Mouse (Mus musculus) liver, embryonic 14.5 days (tissue): Measurements from ENCODE around the gene Alb. TPM values are rescaled to one million over a fixed set of nuclear protein-coding genes. Genes with fewer than 3 reads are reported as not detected.

Experiments used
- ATAC-seq: fragments of 200-750 bp; cut with Nextera tagmentation; 2 replicates; pipeline ENCODE4 v1.8.0; 2017; ENCODE audit warnings: moderate number of reproducible peaks, mild to moderate bottlenecking, moderate library complexity; ENCODE audit not compliant: insufficient read depth
- DNase-seq, 3 experiments: peaks; one replicate each; pipeline ENCODE4 v3.0.0-alpha.2; 2012 to 2013; ENCODE audit warnings: low read depth in 3 of 3, low spot score in 3 of 3
- H3K27ac ChIP-seq: fragments of 300-500 bp; sonication (generic); 2 replicates; pipeline ENCODE4 v1.5.1; 2014; ENCODE audit warnings: moderate library complexity, mild to moderate bottlenecking, control low read depth, inconsistent platforms
- H3K27me3 ChIP-seq: fragments of 300-500 bp; sonication (generic); 2 replicates; pipeline ENCODE4 v1.6.1; 2014; ENCODE audit warnings: mild to moderate bottlenecking, low read length, moderate library complexity; ENCODE audit not compliant: control insufficient read depth, insufficient read depth
- H3K36me3 ChIP-seq: fragments of 300-500 bp; sonication (generic); replicated peaks from 2 replicates; pipeline ENCODE4 v1.6.1; 2014; ENCODE audit warnings: low read depth; ENCODE audit not compliant: control insufficient read depth, insufficient read depth
- H3K4me1 ChIP-seq, 2 experiments: fragments of 200-500 bp in 1 of 2; fragments of 300-500 bp in 1 of 2; sonication (generic) in 1 of 2; replicated peaks; 2 replicates each; pipeline ENCODE4 v1.6.1; 2012 to 2014; ENCODE audit warnings: antibody characterized with exemption in 1 of 2, inconsistent platforms in 1 of 2, low read length in 1 of 2; ENCODE audit not compliant: control insufficient read depth in 2 of 2, insufficient read depth in 2 of 2
- H3K4me2 ChIP-seq: fragments of 300-500 bp; sonication (generic); 2 replicates; pipeline ENCODE4 v1.6.1; 2014; ENCODE audit warnings: low read depth, mild to moderate bottlenecking, control low read depth, moderate library complexity
- H3K4me3 ChIP-seq, 2 experiments: fragments of 200-500 bp in 1 of 2; fragments of 300-500 bp in 1 of 2; sonication (generic) in 1 of 2; 2 replicates each; pipeline ENCODE4 v1.5.1; 2012 to 2014; ENCODE audit warnings: low read depth in 2 of 2, low read length in 2 of 2, mild to moderate bottlenecking in 2 of 2, control low read depth in 1 of 2, inconsistent platforms in 1 of 2, moderate library complexity in 1 of 2; ENCODE audit not compliant: insufficient read depth in 1 of 2
- H3K9ac ChIP-seq: fragments of 300-500 bp; sonication (generic); replicated peaks from 2 replicates; pipeline ENCODE4 v1.6.1; 2014; ENCODE audit warnings: mild to moderate bottlenecking, control low read depth, moderate library complexity
- H3K9me3 ChIP-seq: fragments of 300-500 bp; sonication (generic); 2 replicates; pipeline ENCODE4 v1.6.1; 2016; ENCODE audit warnings: low read length, mixed read lengths; ENCODE audit not compliant: control insufficient read depth
- CTCF ChIP-seq: IDR thresholded peaks from 2 replicates; pipeline ENCODE4 v1.5.1; 2016; ENCODE audit warnings: antibody characterized with exemption, low read depth, control low read depth
- EP300 ChIP-seq: IDR thresholded peaks from 2 replicates; pipeline ENCODE4 v1.6.1; 2016; ENCODE audit warnings: antibody characterized with exemption, low read depth
- WGBS: fragments of 180-500 bp; shearing (Covaris S2); extraction: QIAGEN DNeasy Blood & Tissue Kit; methylation state at CpG from one replicate; pipeline ENCODE4 v1.1.7; 2014; ENCODE audit not compliant: insufficient replicate concordance; 5-methylcytosine and 5-hydroxymethylcytosine counted together
- polyA plus RNA-seq, 2 experiments: library from polyadenylated mRNA; depleted of rRNA in 1 of 2; stranded (reverse) in 1 of 2; unstranded in 1 of 2; fragments of >200 nt; fragmentation: Nextera tagmentation in 1 of 2; extraction: Ambion mirVana in 1 of 2; gene quantifications; 2 replicates each; pipeline versions ENCODE4 v1.2.1 to v1.2.3; 2012 to 2014

Gene Alb
- polyA plus RNA-seq, 2 experiments: 3,181 to 10,825 TPM

DNA sequence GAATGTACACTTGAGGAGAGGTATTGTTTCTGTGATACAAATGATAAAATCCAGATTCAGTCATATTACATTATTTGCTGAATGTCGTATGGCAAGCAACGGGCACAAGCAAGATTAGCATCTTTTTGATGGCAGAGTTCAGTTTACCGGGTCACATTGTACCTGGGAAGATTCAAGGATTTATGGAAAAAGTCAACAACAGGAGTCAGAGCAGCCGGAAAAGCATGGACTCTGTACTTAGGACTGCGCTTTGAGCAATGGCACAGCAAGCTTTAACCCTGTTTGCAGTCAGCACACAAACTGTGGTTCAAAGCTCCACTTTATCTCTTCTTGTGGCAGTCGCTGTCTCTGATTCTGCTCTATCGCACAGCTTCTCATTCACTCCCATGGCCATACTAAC lies 24.9 kb downstream of the Alb start:
- no peak overlapping the region for H3K27ac ChIP-seq
- DNase-seq: no peak
- no peak overlapping the region for H3K9ac ChIP-seq
- no peaks in the 10 kb centered on the region for H3K36me3 ChIP-seq
- H3K4me3 ChIP-seq: no peak overlapping the region
- peak; percentile 34; the same call in 1 of the 2 replicates for ATAC-seq
- 57% methylated on average over 7 of the region's 7 CpGs for WGBS
- no peak overlapping the region for H3K4me2 ChIP-seq
- H3K27me3 ChIP-seq: no peaks in the 10 kb centered on the region
- H3K9me3 ChIP-seq: no peaks in the 10 kb centered on the region
- TF ChIP-seq CTCF: no peak
- TF ChIP-seq EP300: no peak
- H3K4me1 ChIP-seq: peaks cover 0 to 7% of the 10 kb centered on the region in 2 experiments; a peak in 2 of 4 replicates

DNA sequence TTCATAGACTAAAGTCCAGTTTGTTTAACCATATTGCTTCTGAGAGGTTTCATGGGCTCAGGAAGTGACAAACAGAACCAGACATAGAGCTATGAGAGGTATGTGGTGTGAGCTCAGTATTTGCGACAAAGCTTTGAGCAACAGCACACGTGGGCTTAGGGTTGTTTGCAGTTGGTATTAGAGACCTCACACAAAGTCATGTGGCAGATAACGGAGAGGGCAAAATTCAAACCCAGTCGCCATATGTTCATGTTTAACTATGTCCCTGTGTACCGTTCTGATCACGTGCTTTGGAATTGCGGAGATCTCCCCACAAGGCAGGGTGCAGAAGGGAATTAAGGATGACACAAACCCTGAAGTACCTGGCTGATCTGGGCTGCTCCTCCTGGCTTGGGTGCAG lies 27.6 kb downstream of the Alb start:
- Histone ChIP-seq H3K4me3 (no peak overlapping the region), H3K9me3 (no peaks in the 10 kb centered on the region), H3K9ac (no peak overlapping the region), H3K27me3 (no peaks in the 10 kb centered on the region), H3K36me3 (no peaks in the 10 kb centered on the region), H3K4me1 (peaks cover 0 to 7% of the 10 kb centered on the region in 2 experiments; a peak in 2 of 4 replicates), H3K4me2 (no peak overlapping the region), H3K27ac (no peak overlapping the region)
- DNase-seq (no peak), ATAC-seq (peak; percentile 67)
- 71% methylated on average over 7 of the region's 7 CpGs for WGBS
- 0 out of 2 replicates have a peak, but pooled peaks have one; percentile 25 for TF ChIP-seq EP300
- no peak for TF ChIP-seq CTCF

DNA sequence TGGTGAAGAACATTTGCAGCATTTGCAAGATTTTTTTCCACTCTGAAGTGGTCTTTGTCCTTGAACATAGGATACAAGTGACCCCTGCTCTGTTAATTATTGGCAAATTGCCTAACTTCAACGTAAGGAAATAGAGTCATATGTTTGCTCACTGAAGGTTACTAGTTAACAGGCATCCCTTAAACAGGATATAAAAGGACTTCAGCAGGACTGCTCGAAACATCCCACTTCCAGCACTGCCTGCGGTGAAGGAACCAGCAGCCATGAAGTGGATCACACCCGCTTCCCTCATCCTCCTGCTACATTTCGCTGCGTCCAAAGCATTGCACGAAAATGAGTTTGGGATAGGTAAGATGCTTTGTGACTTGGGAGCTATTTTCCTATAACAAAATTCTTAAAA lies 29.8 kb downstream of the Alb start, which contains the start of gene Afp:
Gene Afp, plus strand, starts transcription at position 220 of the 400 bp plus-strand sequence.
- 59% methylated on average over 7 of the region's 7 CpGs for WGBS
- Histone ChIP-seq H3K4me3 (peak within 1 kb of the TSS; percentile 7 to 26), H3K27me3 (no peaks in the 10 kb centered on the region), H3K9me3 (no peaks in the 10 kb centered on the region), H3K27ac (peak within 1 kb of the TSS; percentile 20), H3K36me3 (no peaks in the 10 kb centered on the region), H3K4me2 (0 out of 2 replicates have a peak within 1 kb of the TSS, but pooled peaks have one; percentile 6), H3K9ac (peak within 1 kb of the TSS; percentile 18; the same call in 1 of the 2 replicates), H3K4me1 (peaks cover 0 to 5% of the 10 kb centered on the region in 2 experiments; a peak in 2 of 4 replicates)
- TF ChIP-seq CTCF: no peak
- no peak for TF ChIP-seq EP300
- no peak for ATAC-seq
- no peak for DNase-seq

DNA sequence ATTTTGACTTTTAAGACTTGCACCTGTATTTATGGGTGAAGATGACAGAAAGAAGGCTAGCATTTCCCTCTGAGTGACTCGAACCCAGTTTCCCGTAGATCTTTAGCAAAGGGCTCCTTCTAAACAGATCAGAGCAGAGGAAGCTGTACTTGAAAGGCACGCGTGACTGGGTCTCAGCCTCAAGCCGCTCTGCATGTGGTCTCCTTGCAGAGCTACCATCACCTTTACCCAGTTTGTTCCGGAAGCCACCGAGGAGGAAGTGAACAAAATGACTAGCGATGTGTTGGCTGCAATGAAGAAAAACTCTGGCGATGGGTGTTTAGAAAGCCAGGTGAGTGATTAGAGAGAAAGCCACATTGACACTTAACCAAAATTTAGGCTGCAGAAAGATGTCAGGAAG lies 31.7 kb downstream of the Alb start:
- DNase-seq: no peak
- TF ChIP-seq CTCF: no peak
- no peak for TF ChIP-seq EP300
- ATAC-seq: no peak
- 48% methylated on average over 9 of the region's 9 CpGs for WGBS
- H3K9me3 ChIP-seq: no peaks in the 10 kb centered on the region
- H3K4me2 ChIP-seq: peak overlapping the region; percentile 20; the same call in 1 of the 2 replicates
- no peaks in the 10 kb centered on the region for H3K27me3 ChIP-seq
- peaks cover 0 to 4% of the 10 kb centered on the region in 2 experiments; a peak in 2 of 4 replicates for H3K4me1 ChIP-seq
- H3K27ac ChIP-seq: no peak overlapping the region
- H3K9ac ChIP-seq: no peak overlapping the region
- no peaks in the 10 kb centered on the region for H3K36me3 ChIP-seq
- H3K4me3 ChIP-seq: peak overlapping the region; percentile 24 to 29; a peak in 3 of 4 replicates

DNA sequence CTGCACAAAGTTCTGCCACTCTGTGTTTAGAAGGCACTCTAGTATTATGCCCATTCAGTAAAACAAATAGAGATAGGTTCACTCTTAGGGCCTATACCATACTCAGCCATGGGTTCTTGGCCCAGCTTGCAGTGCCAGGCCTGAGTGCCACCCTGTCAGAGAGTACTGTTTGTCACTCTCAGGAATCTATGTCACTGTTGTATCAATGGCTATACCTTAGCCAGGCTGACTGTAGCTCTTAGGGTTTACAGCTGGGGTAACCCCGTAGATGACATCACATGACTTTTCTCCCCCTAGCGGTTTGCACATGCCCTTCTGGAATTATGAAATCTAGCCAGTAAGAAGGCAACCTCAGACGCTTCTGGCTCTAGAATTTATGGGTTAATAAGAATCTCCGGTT lies 33.6 kb downstream of the Alb start:
- no peak overlapping the region for H3K27ac ChIP-seq
- no peak overlapping the region for H3K4me2 ChIP-seq
- H3K9me3 ChIP-seq: no peaks in the 10 kb centered on the region
- DNase-seq (no peak), ATAC-seq (peak; percentile 48)
- no peak for TF ChIP-seq EP300
- TF ChIP-seq CTCF: no peak; the same call in 1 of the 2 replicates
- no peak overlapping the region for H3K9ac ChIP-seq
- 57% methylated on average over 4 of the region's 4 CpGs for WGBS
- H3K4me1 ChIP-seq: peaks cover 0 to 2% of the 10 kb centered on the region in 2 experiments; a peak in 2 of 4 replicates
- no peaks in the 10 kb centered on the region for H3K27me3 ChIP-seq
- no peak overlapping the region for H3K4me3 ChIP-seq
- H3K36me3 ChIP-seq: no peaks in the 10 kb centered on the region
